Mouse (Mus musculus): ENCODE measurements at regions not wholly inside any gene's neighbourhood (a gene's known extent, or its start where the extent isn't known, plus 50 kb on each side); places are given as distances from the start of the nearest gene placed in this dataset.
"Not testable (repeated sequence)": the region's sequence is repeated elsewhere in the genome, so short reads cannot be mapped to it uniquely, and the experiment has no call there.

- no peak for DNase-seq
Observed at GRCm38 (mm10) chr17:42956588-42956987, 59.8 kb upstream of the Tnfrsf21 start.

- DNase-seq: peak; percentile 62 to 63
Observed at GRCm38 (mm10) chr17:42954722-42955121, 61.6 kb upstream of the Tnfrsf21 start.

- no peak for DNase-seq
Observed at GRCm38 (mm10) chr17:42944453-42944852, 68.0 kb upstream of the Cd2ap start.

- DNase-seq: peak; percentile 71 to 81
Observed at GRCm38 (mm10) chr17:42943272-42943696, 66.8 kb upstream of the Cd2ap start.

GRCm38 (mm10) chr17:42939476-42939875 is 63.0 kb upstream of the Cd2ap start:
- DNase-seq: peak in 1 of 2 experiments; percentile 70

GRCm38 (mm10) chr17:42938579-42938978 is 62.1 kb upstream of the Cd2ap start:
- peak; percentile 10 to 33 for DNase-seq

- DNase-seq: not testable (repeated sequence)
Observed at GRCm38 (mm10) chr17:42937480-42937879, 61.0 kb upstream of the Cd2ap start.

- peak; percentile 52 to 69 for DNase-seq
Observed at GRCm38 (mm10) chr17:42934068-42934467, 57.6 kb upstream of the Cd2ap start.

- DNase-seq: no peak
Observed at GRCm38 (mm10) chr17:42933335-42934004, 57.0 kb upstream of the Cd2ap start.

- no peak for DNase-seq
Observed at GRCm38 (mm10) chr17:42927320-42927719, 50.9 kb upstream of the Cd2ap start.

Measured in kidney, adult 8-10 months (tissue).